Mouse (Mus musculus): ENCODE measurements around the gene Tomt. TPM values are rescaled to one million over a fixed set of nuclear protein-coding genes. Genes with fewer than 3 reads are reported as not detected.
A peak's percentile ranks its signal among the peaks of the same experiment; 100 is the strongest.
"Not testable (repeated sequence)": the region's sequence is repeated elsewhere in the genome, so short reads cannot be mapped to it uniquely, and the experiment has no call there.

Tomt gene
- polyA plus RNA-seq, 1 experiment: 0.13 TPM

DNA sequence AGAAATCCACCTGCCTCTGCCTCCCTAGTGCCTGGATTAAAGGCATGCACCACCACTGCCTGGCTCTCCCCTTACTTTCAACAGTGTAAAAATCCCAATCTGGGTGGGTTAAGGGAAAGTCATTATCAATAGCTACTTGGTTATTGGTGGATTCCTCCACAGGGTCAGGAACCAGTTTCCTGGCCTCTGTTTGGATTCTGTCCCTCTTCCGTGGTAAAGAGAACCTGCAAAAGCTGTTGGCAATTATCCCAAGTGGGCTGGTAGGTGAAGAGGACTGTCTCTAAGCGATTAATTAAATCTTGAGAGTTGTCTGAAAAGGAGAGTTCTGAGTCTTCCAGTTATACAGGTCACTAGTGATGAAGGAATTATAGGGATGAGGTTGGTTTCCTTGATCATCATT lies 32.2 kb upstream of the Tomt start:
- Histone ChIP-seq H3K27ac (ENCODE audit: insufficient read depth, low read length) (peak overlapping the region; percentile 99), H3K4me3 (replicated peaks; ENCODE audit: insufficient read depth, low read depth, low read length) (no peak overlapping the region), H3K4me1 (ENCODE audit: control insufficient read depth, insufficient read depth, low read length) (peaks cover 22% of the 10 kb centered on the region; the same call in 1 of the 2 replicates), H3K27me3 (ENCODE audit: control insufficient read depth, insufficient read depth, low read length) (no peaks in the 10 kb centered on the region)
- no peak for TF ChIP-seq POLR2A (IDR thresholded peaks at IDR 0.05; ENCODE audit: borderline replicate concordance, insufficient read depth, low read length)
- TF ChIP-seq CTCF (IDR thresholded peaks at IDR 0.05; ENCODE audit: borderline replicate concordance, insufficient read depth, low read depth, low read length): no peak
- WGBS: 19% methylated on average over 2 of the region's 2 CpGs
- DNase-seq: peak; percentile 41 to 54

DNA sequence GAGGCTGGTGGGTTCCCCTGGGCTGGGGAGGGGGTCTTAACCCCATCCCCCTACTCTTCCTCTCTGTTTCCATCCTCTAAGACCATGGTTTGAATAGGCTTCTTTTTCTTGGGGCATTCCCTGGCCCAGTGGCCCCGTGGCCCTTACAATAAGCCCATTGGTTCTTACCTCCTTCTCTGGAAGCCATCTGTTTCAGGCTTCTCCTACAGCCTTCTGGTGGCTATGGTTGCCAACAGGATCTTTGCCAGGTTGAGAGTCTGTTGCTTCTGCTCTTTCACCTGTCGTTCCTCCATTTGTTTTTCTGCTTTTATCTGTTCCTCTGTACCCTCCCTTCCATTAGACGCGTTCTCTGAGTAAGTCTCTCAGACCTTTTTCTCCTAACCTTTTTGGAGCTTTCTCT lies 31.4 kb upstream of the Tomt start:
- no peak for TF ChIP-seq CTCF (IDR thresholded peaks at IDR 0.05; ENCODE audit: borderline replicate concordance, insufficient read depth, low read depth, low read length)
- TF ChIP-seq POLR2A (IDR thresholded peaks at IDR 0.05; ENCODE audit: borderline replicate concordance, insufficient read depth, low read length): no peak
- 7% methylated on average over 4 of the region's 4 CpGs for WGBS
- H3K4me3 ChIP-seq (replicated peaks; ENCODE audit: insufficient read depth, low read depth, low read length): no peak overlapping the region
- peak; percentile 88 to 97 for DNase-seq
- peaks cover 22% of the 10 kb centered on the region; the same call in 1 of the 2 replicates for H3K4me1 ChIP-seq (ENCODE audit: control insufficient read depth, insufficient read depth, low read length)
- H3K27ac ChIP-seq (ENCODE audit: insufficient read depth, low read length): peak overlapping the region; percentile 99
- no peaks in the 10 kb centered on the region for H3K27me3 ChIP-seq (ENCODE audit: control insufficient read depth, insufficient read depth, low read length)

DNA sequence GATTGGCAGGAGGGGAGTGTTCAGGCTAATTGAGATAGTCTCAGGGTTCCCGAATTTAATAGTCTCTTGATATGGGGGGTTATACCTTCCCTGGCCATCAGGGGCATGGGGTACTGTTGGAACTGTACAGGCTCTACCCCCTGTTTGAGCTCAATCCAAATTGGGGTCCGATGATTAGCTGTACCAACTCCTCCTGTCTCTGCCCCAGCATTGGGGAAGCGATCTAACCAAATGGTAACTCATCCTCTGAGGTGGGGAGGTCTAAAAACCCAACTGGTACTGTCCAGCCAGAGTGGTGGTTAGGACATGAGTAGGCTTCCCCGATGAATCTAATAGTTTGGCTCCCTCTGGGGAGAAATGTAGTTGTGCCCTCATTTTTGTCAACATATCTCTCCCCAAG lies 30.8 kb upstream of the Tomt start:
- 82% methylated on average over 4 of the region's 4 CpGs for WGBS
- H3K27ac ChIP-seq (ENCODE audit: insufficient read depth, low read length): peak overlapping the region; percentile 99
- peak; percentile 24 to 36 for DNase-seq
- H3K27me3 ChIP-seq (ENCODE audit: control insufficient read depth, insufficient read depth, low read length): no peaks in the 10 kb centered on the region
- peaks cover 22% of the 10 kb centered on the region; the same call in 1 of the 2 replicates for H3K4me1 ChIP-seq (ENCODE audit: control insufficient read depth, insufficient read depth, low read length)
- no peak overlapping the region for H3K4me3 ChIP-seq (replicated peaks; ENCODE audit: insufficient read depth, low read depth, low read length)
- TF ChIP-seq POLR2A (IDR thresholded peaks at IDR 0.05; ENCODE audit: borderline replicate concordance, insufficient read depth, low read length): no peak
- no peak for TF ChIP-seq CTCF (IDR thresholded peaks at IDR 0.05; ENCODE audit: borderline replicate concordance, insufficient read depth, low read depth, low read length)

DNA sequence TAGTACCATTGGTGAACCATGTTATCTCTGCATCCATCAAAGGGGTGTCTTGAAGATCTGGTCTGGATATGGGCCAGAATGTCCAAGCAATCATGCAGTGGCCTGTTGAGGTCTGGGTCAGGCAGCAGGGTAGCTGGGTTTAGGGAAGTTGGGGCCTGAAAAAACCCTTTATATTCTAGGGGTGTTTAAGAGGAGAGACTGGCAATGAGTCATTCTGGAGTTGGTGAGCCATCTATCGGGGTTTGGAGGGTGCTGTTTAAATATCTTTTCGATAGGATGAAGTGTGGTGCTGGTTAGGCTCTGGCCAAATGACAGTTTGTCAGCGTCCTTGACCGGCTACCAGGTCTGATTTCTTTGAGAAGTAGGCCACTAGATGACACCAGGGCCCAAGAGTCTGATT lies 29.8 kb upstream of the Tomt start:
- 87% methylated on average over 4 of the region's 4 CpGs for WGBS
- Histone ChIP-seq H3K4me1 (ENCODE audit: control insufficient read depth, insufficient read depth, low read length) (peaks cover 18% of the 10 kb centered on the region; the same call in 1 of the 2 replicates), H3K27ac (ENCODE audit: insufficient read depth, low read length) (no peak overlapping the region; the same call in 1 of the 2 replicates), H3K4me3 (replicated peaks; ENCODE audit: insufficient read depth, low read depth, low read length) (no peak overlapping the region), H3K27me3 (ENCODE audit: control insufficient read depth, insufficient read depth, low read length) (no peaks in the 10 kb centered on the region)
- DNase-seq: no peak
- TF ChIP-seq POLR2A (IDR thresholded peaks at IDR 0.05; ENCODE audit: borderline replicate concordance, insufficient read depth, low read length): no peak
- no peak for TF ChIP-seq CTCF (IDR thresholded peaks at IDR 0.05; ENCODE audit: borderline replicate concordance, insufficient read depth, low read depth, low read length)

DNA sequence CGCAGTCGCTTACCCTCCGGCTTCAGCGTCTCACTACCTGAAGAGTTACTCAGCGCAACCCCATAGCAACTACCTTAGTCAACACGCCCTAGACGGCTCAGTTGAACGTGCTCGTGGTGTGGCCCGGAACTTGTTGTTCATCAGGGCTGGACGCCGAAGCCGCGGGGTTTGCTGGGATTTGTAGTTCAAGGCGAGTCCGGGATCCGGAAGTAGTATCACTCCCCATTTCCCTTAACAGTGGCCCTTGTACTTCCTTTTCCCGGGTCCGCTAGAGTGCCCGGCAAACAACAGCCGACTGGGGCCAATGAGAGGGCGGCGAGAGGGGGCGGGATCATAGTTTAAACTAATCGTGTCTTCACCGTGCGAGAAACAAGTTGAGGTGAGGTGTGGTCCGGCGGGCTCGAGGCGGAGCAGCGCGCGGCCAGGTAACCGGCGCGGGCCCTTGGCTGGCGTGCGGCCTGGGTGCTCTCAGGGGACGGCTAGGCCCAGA lies 27.6 kb upstream of the Tomt start, which contains the start of the genes Lrrc51 and Numa1:
Gene Lrrc51, minus strand, starts transcription at position 145 of the 490 bp plus-strand sequence.
Gene Numa1, plus strand, starts transcription at position 361 of the 490 bp plus-strand sequence.
- no peak within 1 kb of the TSS for H3K27ac ChIP-seq (ENCODE audit: insufficient read depth, low read length)
- peak; percentile 96 to 98 for DNase-seq
- WGBS: under 1% methylated on average over 40 of the region's 40 CpGs
- TF ChIP-seq CTCF (IDR thresholded peaks at IDR 0.05; ENCODE audit: borderline replicate concordance, insufficient read depth, low read depth, low read length) (no peak), POLR2A (IDR thresholded peaks at IDR 0.05; ENCODE audit: borderline replicate concordance, insufficient read depth, low read length) (peak; percentile 54; the same call in 1 of the 2 replicates)
- no peaks in the 10 kb centered on the region for H3K27me3 ChIP-seq (ENCODE audit: control insufficient read depth, insufficient read depth, low read length)
- H3K4me1 ChIP-seq (ENCODE audit: control insufficient read depth, insufficient read depth, low read length): peaks cover 18% of the 10 kb centered on the region; the same call in 1 of the 2 replicates
- H3K4me3 ChIP-seq (replicated peaks; ENCODE audit: insufficient read depth, low read depth, low read length): peak within 1 kb of the TSS; percentile 60

DNA sequence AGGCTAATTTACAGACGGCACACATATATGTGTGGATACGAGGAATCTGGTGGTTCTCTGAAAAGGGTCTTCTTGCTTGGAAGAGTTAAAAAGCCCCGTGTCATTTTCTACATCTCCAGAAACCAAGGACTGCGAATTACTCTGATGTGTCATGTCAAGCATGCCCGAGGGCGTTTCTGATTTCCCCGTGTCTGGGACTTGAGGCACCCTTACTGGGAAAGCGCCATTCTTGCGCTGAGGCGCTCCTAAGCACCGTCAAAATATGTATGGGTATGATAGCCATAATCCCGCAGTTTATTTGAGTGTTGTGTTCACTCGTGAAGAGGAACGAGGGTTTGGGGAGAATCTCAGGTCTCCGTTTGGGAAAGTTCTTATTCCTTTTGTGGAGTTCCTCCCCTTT lies 27.1 kb upstream of the Tomt start:
- DNase-seq: no peak
- Histone ChIP-seq H3K4me1 (ENCODE audit: control insufficient read depth, insufficient read depth, low read length) (peaks cover 14% of the 10 kb centered on the region; the same call in 1 of the 2 replicates), H3K27ac (ENCODE audit: insufficient read depth, low read length) (no peak overlapping the region), H3K4me3 (replicated peaks; ENCODE audit: insufficient read depth, low read depth, low read length) (peak overlapping the region; percentile 60), H3K27me3 (ENCODE audit: control insufficient read depth, insufficient read depth, low read length) (no peaks in the 10 kb centered on the region)
- TF ChIP-seq POLR2A (IDR thresholded peaks at IDR 0.05; ENCODE audit: borderline replicate concordance, insufficient read depth, low read length) (no peak), CTCF (IDR thresholded peaks at IDR 0.05; ENCODE audit: borderline replicate concordance, insufficient read depth, low read depth, low read length) (no peak)
- whole genome bisulfite sequencing: 4% methylated on average over 15 of the region's 15 CpGs

DNA sequence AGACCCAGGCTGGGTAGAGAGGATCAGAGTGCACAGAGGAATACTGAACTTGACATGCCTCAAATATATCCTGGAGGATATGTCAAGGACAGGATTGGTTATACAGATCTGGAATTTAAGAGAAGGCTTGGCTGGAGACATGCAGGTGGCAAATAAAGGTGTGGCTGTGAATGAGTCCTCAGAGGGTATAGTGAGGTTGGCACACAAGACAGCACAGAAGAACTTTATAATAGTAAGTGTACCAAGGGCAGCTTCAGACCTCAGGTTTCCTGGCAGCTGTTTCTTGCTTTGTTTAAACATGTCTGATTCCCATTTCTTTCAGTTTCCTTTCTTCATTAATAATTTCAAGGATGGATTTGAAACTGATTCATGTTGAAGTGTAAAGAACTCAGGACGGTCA lies 26.4 kb upstream of the Tomt start:
- no peak for DNase-seq
- no peak overlapping the region for H3K4me3 ChIP-seq (replicated peaks; ENCODE audit: insufficient read depth, low read depth, low read length)
- TF ChIP-seq POLR2A (IDR thresholded peaks at IDR 0.05; ENCODE audit: borderline replicate concordance, insufficient read depth, low read length): no peak
- no peak for TF ChIP-seq CTCF (IDR thresholded peaks at IDR 0.05; ENCODE audit: borderline replicate concordance, insufficient read depth, low read depth, low read length)
- peaks cover 14% of the 10 kb centered on the region; the same call in 1 of the 2 replicates for H3K4me1 ChIP-seq (ENCODE audit: control insufficient read depth, insufficient read depth, low read length)
- no peaks in the 10 kb centered on the region for H3K27me3 ChIP-seq (ENCODE audit: control insufficient read depth, insufficient read depth, low read length)
- WGBS: 55% methylated on average over 1 of the region's 1 CpGs
- no peak overlapping the region for H3K27ac ChIP-seq (ENCODE audit: insufficient read depth, low read length)

DNA sequence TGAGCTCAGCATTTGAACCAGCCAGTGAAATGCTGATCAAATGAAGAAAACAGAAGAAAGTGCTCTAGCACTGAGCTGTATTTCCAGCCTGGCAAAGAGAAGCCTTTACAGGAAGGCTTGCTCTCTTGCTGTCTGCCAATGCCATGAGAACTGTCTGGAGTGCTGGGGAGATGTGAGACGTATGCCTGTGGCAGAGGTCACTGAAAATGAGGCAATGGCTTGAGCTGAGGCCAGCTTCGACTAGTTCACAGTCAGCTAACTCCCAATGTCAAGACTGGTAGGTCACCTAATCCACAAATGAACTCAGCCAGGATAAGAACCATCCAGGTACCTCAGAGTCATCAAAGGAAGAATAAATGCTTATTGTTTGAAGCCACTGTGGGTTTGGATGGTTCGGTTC lies 21.9 kb upstream of the Tomt start:
- TF ChIP-seq CTCF (IDR thresholded peaks at IDR 0.05; ENCODE audit: borderline replicate concordance, insufficient read depth, low read depth, low read length): no peak
- no peak for TF ChIP-seq POLR2A (IDR thresholded peaks at IDR 0.05; ENCODE audit: borderline replicate concordance, insufficient read depth, low read length)
- no peak overlapping the region for H3K4me3 ChIP-seq (replicated peaks; ENCODE audit: insufficient read depth, low read depth, low read length)
- 80% methylated on average over 3 of the region's 3 CpGs for WGBS
- H3K4me1 ChIP-seq (ENCODE audit: control insufficient read depth, insufficient read depth, low read length): no peaks in the 10 kb centered on the region
- H3K27me3 ChIP-seq (ENCODE audit: control insufficient read depth, insufficient read depth, low read length): no peaks in the 10 kb centered on the region
- no peak for DNase-seq
- no peak overlapping the region for H3K27ac ChIP-seq (ENCODE audit: insufficient read depth, low read length)

DNA sequence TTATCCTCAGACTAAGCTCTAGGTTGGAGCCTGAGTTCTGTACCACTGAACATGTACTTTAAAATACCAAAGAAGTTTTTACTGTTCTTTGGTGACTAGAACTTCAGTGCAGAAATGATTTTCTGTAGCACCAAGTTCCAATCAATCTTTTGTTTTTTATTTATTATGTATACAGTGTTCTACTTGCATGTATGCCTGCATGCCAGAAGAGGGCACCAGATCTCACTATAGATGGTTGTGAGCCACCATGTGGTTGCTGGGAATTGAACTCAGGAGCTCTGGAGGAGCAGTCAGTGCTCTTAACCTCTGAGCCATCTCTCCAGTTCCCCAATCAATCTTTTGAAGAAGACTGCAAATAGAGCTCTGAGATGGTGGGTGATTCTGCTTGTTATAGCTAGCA lies 19.7 kb upstream of the Tomt start:
- not testable (repeated sequence) for DNase-seq; H3K4me3 ChIP-seq (replicated peaks; ENCODE audit: insufficient read depth, low read depth, low read length); H3K4me1 ChIP-seq (ENCODE audit: control insufficient read depth, insufficient read depth, low read length); H3K27me3 ChIP-seq (ENCODE audit: control insufficient read depth, insufficient read depth, low read length); H3K27ac ChIP-seq (ENCODE audit: insufficient read depth, low read length)

All from cerebellum, adult 2 months (tissue).